Mouse (Mus musculus) heart, embryonic 14.5 days (tissue): ENCODE data around the gene Magi2. TPM values are rescaled to one million over a fixed set of nuclear protein-coding genes. Genes with fewer than 3 reads are reported as not detected.

ENCODE experiments used
- ATAC-seq: fragments of 200-750 bp; cut with Nextera tagmentation; 2 replicates; pipeline ENCODE4 v1.8.0; 2017; ENCODE audit warnings: low read depth, moderate TSS enrichment; ENCODE audit not compliant: insufficient number of reproducible peaks, insufficient read depth, low FRiP score
- H3K27ac ChIP-seq, 2 experiments: fragments of 200-500 bp in 1 of 2; fragments of 300-500 bp in 1 of 2; sonication (generic) in 1 of 2; replicated peaks in 1 of 2; 2 replicates each; pipeline ENCODE4 v1.5.1; 2012 to 2014; ENCODE audit warnings: low read depth in 2 of 2, low read length in 2 of 2, control low read depth in 1 of 2, mild to moderate bottlenecking in 1 of 2, mixed read lengths in 1 of 2; ENCODE audit not compliant: control insufficient read depth in 1 of 2, insufficient read depth in 1 of 2
- H3K27me3 ChIP-seq: fragments of 300-500 bp; sonication (generic); 2 replicates; pipeline ENCODE4 v1.6.1; 2014; ENCODE audit warnings: mild to moderate bottlenecking, low read length, control low read depth; ENCODE audit not compliant: control insufficient read depth, insufficient read depth
- H3K36me3 ChIP-seq: fragments of 300-500 bp; sonication (generic); 2 replicates; pipeline ENCODE4 v1.6.1; 2014; ENCODE audit warnings: mild to moderate bottlenecking, control low read depth, low read length, mixed read lengths; ENCODE audit not compliant: control insufficient read depth, insufficient read depth
- H3K4me1 ChIP-seq, 2 experiments: fragments of 200-500 bp in 1 of 2; fragments of 300-500 bp in 1 of 2; sonication (generic) in 1 of 2; 2 replicates each; pipeline ENCODE4 v1.6.1; 2012 to 2014; ENCODE audit warnings: low read length in 2 of 2, control low read depth in 1 of 2, mixed read lengths in 1 of 2; ENCODE audit not compliant: control insufficient read depth in 2 of 2, insufficient read depth in 2 of 2
- H3K4me2 ChIP-seq: fragments of 300-500 bp; sonication (generic); 2 replicates; pipeline ENCODE4 v1.6.1; 2014; ENCODE audit warnings: mild to moderate bottlenecking, low read length
- H3K4me3 ChIP-seq, 2 experiments: fragments of 200-500 bp in 1 of 2; fragments of 300-500 bp in 1 of 2; sonication (generic) in 1 of 2; 2 replicates each; pipeline ENCODE4 v1.5.1; 2012 to 2014; ENCODE audit warnings: low read length in 2 of 2, mild to moderate bottlenecking in 2 of 2, control low read depth in 1 of 2, low read depth in 1 of 2, moderate library complexity in 1 of 2; ENCODE audit not compliant: control insufficient read depth in 1 of 2, insufficient read depth in 1 of 2
- H3K9ac ChIP-seq: fragments of 300-500 bp; sonication (generic); 2 replicates; pipeline ENCODE4 v1.6.1; 2014; ENCODE audit warnings: mild to moderate bottlenecking, low read length
- H3K9me3 ChIP-seq: fragments of 300-500 bp; sonication (generic); 2 replicates; pipeline ENCODE4 v1.6.1; 2016; ENCODE audit warnings: low read length, control low read depth; ENCODE audit not compliant: control insufficient read depth
- WGBS: fragments of 180-500 bp; shearing (Covaris S2); extraction: QIAGEN DNeasy Blood & Tissue Kit; methylation state at CpG from one replicate; pipeline ENCODE4 v1.1.7; 2014; 5-methylcytosine and 5-hydroxymethylcytosine counted together
- polyA plus RNA-seq: library from polyadenylated mRNA; unstranded; fragments of >200 nt; fragmentation: Nextera tagmentation; extraction: Ambion mirVana; gene quantifications from 2 replicates; pipeline ENCODE4 v1.2.1, GENCODE M21; 2014

Gene Magi2
- polyA plus RNA-seq, 1 experiment from 2014 or later: 3.4 TPM

DNA sequence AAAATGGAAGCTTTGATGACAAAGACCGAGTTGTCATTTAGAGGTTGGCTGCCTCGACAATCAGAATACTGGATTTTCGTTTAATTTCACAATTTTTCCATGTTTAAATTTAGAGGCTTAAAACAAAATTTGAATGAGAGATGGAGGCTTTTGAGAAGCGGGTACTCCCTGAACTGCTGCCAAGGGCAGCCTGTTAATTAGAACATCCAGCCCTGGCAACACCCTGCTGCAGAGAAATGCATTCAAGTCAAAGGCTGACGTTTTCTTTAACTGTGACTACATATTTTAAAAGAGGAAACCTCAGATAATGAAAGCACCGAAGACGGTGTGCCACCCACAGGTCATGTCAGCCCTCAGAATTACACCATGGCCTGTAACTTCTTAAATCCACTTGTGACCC lies 1415.4 kb downstream of the Magi2 start:
- WGBS: 62% methylated on average over 7 of the region's 7 CpGs
- no peaks in the 10 kb centered on the region for H3K36me3 ChIP-seq
- no peak overlapping the region for H3K4me3 ChIP-seq
- no peaks in the 10 kb centered on the region for H3K9me3 ChIP-seq
- no peaks in the 10 kb centered on the region for H3K4me1 ChIP-seq
- H3K27me3 ChIP-seq: no peaks in the 10 kb centered on the region; the same call in 1 of the 2 replicates
- H3K4me2 ChIP-seq: no peak overlapping the region
- H3K9ac ChIP-seq: no peak overlapping the region
- ATAC-seq: no peak
- no peak overlapping the region for H3K27ac ChIP-seq

GRCm38 (mm10) chr5:20643741-20644140 lies 1416.9 kb downstream of the Magi2 start:
- WGBS: 52% methylated on average over 1 of the region's 1 CpGs
- H3K36me3 ChIP-seq: no peaks in the 10 kb centered on the region
- ATAC-seq: no peak
- H3K4me1 ChIP-seq: no peaks in the 10 kb centered on the region
- no peaks in the 10 kb centered on the region for H3K9me3 ChIP-seq
- no peaks in the 10 kb centered on the region; the same call in 1 of the 2 replicates for H3K27me3 ChIP-seq
- no peak overlapping the region for H3K9ac ChIP-seq
- no peak overlapping the region for H3K4me3 ChIP-seq
- no peak overlapping the region for H3K27ac ChIP-seq
- no peak overlapping the region for H3K4me2 ChIP-seq

DNA sequence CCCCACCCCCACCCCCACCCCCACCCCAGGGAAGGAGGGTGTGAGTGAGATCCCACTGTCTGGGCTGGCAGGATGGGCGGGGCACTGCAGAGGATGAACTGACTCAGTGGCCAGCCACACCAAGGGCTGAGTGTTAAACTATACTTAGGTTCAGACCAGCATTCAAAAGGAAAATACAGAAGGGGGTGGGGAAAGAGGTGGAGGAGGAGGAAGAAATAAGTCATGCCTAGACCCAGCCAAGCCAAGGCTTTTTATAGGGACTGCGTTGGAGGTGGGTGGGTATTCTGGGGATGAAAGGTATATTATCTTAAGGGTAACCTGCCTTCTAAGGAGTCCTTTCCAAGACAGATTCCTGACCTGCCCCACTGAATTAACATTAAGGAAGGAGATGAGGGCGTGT lies 1420.1 kb downstream of the Magi2 start:
- Histone ChIP-seq H3K9me3 (peaks cover 4% of the 10 kb centered on the region; the same call in 1 of the 2 replicates), H3K36me3 (no peaks in the 10 kb centered on the region), H3K4me1 (no peaks in the 10 kb centered on the region), H3K27ac (no peak overlapping the region), H3K9ac (no peak overlapping the region), H3K27me3 (no peaks in the 10 kb centered on the region), H3K4me3 (no peak overlapping the region), H3K4me2 (no peak overlapping the region)
- no peak for ATAC-seq
- WGBS: 80% methylated on average over 3 of the region's 3 CpGs

- ATAC-seq: no peak
- no peaks in the 10 kb centered on the region for H3K27me3 ChIP-seq
- WGBS: 69% methylated on average over 11 of the region's 11 CpGs
- peaks cover 4% of the 10 kb centered on the region; the same call in 1 of the 2 replicates for H3K9me3 ChIP-seq
- H3K36me3 ChIP-seq: no peaks in the 10 kb centered on the region
- no peak overlapping the region for H3K27ac ChIP-seq
- no peak overlapping the region for H3K4me2 ChIP-seq
- no peak overlapping the region for H3K9ac ChIP-seq
- H3K4me1 ChIP-seq: peaks cover 8 to 15% of the 10 kb centered on the region in 2 experiments; a peak in 3 of 4 replicates
- no peak overlapping the region for H3K4me3 ChIP-seq
Observed at GRCm38 (mm10) chr5:20653425-20654185, 1426.8 kb downstream of the Magi2 start.

GRCm38 (mm10) chr5:20654766-20655472 lies 1428.1 kb downstream of the Magi2 start:
- no peak overlapping the region for H3K9ac ChIP-seq
- H3K4me2 ChIP-seq: no peak overlapping the region
- WGBS: 20% methylated on average over 10 of the region's 10 CpGs
- no peaks in the 10 kb centered on the region for H3K9me3 ChIP-seq
- no peak overlapping the region for H3K27ac ChIP-seq
- no peak overlapping the region for H3K4me3 ChIP-seq
- H3K27me3 ChIP-seq: no peaks in the 10 kb centered on the region
- H3K36me3 ChIP-seq: no peaks in the 10 kb centered on the region
- no peak for ATAC-seq
- H3K4me1 ChIP-seq: peaks cover 8 to 15% of the 10 kb centered on the region in 2 experiments; a peak in 3 of 4 replicates

DNA sequence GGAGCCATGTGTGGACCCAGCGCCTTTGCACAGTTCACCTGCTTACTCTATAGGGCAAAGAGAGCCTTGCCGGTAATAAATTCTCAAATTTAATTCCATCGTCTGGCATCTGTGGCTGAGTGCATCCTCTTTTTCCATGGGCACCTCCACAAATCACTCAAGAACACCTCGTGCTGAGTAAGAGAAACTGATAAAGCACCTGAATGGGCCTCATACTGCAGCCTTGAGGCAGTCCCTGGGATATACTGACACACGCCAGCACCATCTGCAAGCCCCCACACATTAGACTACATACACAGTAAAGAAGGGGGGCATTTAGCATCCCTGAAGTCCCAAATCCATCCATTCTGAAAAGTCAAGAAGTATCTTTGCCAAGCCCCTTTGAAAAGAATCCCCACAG lies 1430.2 kb downstream of the Magi2 start:
- ATAC-seq: no peak
- 83% methylated on average over 5 of the region's 5 CpGs for WGBS
- no peaks in the 10 kb centered on the region for H3K9me3 ChIP-seq

DNA sequence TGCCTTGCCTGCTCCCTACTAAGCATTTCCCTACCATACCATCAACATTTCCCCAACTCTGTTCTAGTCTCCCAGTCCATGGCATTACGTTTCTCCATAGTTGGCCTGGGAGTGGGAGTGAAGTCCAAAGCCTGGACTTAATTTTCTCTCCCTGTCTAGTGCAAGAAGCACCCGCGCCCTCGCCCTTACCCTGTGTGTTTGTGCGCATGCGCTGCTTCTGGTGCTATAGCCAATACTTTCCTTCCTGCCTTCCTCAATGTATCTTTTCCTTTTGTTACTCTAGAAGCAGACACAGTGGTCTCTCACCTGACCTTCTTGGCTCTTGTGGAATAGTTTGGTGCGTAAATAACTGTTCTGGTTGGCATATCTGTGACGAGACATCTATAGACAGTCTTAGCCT lies 1440.8 kb downstream of the Magi2 start:
- H3K9me3 ChIP-seq: no peaks in the 10 kb centered on the region
- H3K36me3 ChIP-seq: no peaks in the 10 kb centered on the region
- H3K9ac ChIP-seq: no peak overlapping the region
- H3K27me3 ChIP-seq: no peaks in the 10 kb centered on the region
- no peak for ATAC-seq
- no peak overlapping the region for H3K4me2 ChIP-seq
- H3K27ac ChIP-seq: no peak overlapping the region
- H3K4me3 ChIP-seq: no peak overlapping the region
- 93% methylated on average over 8 of the region's 8 CpGs for WGBS
- peaks cover 0 to 2% of the 10 kb centered on the region in 2 experiments; a peak in 2 of 4 replicates for H3K4me1 ChIP-seq

More for the DNA sequence above, 1430.2 kb downstream of the Magi2 start:
- Histone ChIP-seq H3K27me3 (no peaks in the 10 kb centered on the region), H3K4me1 (peaks cover 8 to 15% of the 10 kb centered on the region in 2 experiments; a peak in 3 of 4 replicates), H3K27ac (no peak overlapping the region), H3K9ac (no peak overlapping the region), H3K36me3 (no peaks in the 10 kb centered on the region), H3K4me3 (no peak overlapping the region), H3K4me2 (no peak overlapping the region)
